Mouse (Mus musculus) neural tube, embryonic 14.5 days (tissue): ENCODE data around the gene Rapgef4. TPM values are rescaled to one million over a fixed set of nuclear protein-coding genes. Genes with fewer than 3 reads are reported as not detected.

Source experiments
- ATAC-seq: fragments of 200-750 bp; cut with Nextera tagmentation; 2 replicates; pipeline ENCODE4 v1.8.0; 2017; ENCODE audit warnings: low read depth, mild to moderate bottlenecking, moderate TSS enrichment, moderate library complexity
- H3K27ac ChIP-seq: fragments of 300-500 bp; sonication (generic); 2 replicates; pipeline ENCODE4 v1.5.1; 2014; ENCODE audit warnings: low read depth, mild to moderate bottlenecking, control low read depth, low read length, moderate library complexity, mixed read lengths
- H3K27me3 ChIP-seq: fragments of 300-500 bp; sonication (generic); 2 replicates; pipeline ENCODE4 v1.6.1; 2014; ENCODE audit warnings: low read length; ENCODE audit not compliant: control insufficient read depth, insufficient read depth
- H3K36me3 ChIP-seq: fragments of 300-500 bp; sonication (generic); 2 replicates; pipeline ENCODE4 v1.6.1; 2014; ENCODE audit warnings: low read length, mixed read lengths; ENCODE audit not compliant: control insufficient read depth, insufficient read depth
- H3K4me1 ChIP-seq: fragments of 300-500 bp; sonication (generic); 2 replicates; pipeline ENCODE4 v1.6.1; 2014; ENCODE audit warnings: low read length; ENCODE audit not compliant: control insufficient read depth, insufficient read depth
- H3K4me2 ChIP-seq: fragments of 300-500 bp; sonication (generic); 2 replicates; pipeline ENCODE4 v1.6.1; 2014; ENCODE audit warnings: mild to moderate bottlenecking, low read depth, low read length, control low read depth
- H3K4me3 ChIP-seq: fragments of 300-500 bp; sonication (generic); 2 replicates; pipeline ENCODE4 v1.5.1; 2014; ENCODE audit warnings: low read depth, low read length, control low read depth, mixed read lengths
- H3K9ac ChIP-seq: fragments of 300-500 bp; sonication (generic); replicated peaks from 2 replicates; pipeline ENCODE4 v1.6.1; 2014; ENCODE audit warnings: low read depth, mild to moderate bottlenecking, control low read depth, low read length, mixed read lengths
- H3K9me3 ChIP-seq: fragments of 300-500 bp; sonication (generic); 2 replicates; pipeline ENCODE4 v1.6.1; 2016; ENCODE audit warnings: low read length; ENCODE audit not compliant: control insufficient read depth
- WGBS: fragments of 180-500 bp; shearing (Covaris S2); extraction: QIAGEN DNeasy Blood & Tissue Kit; methylation state at CpG from one replicate; pipeline ENCODE4 v1.1.7; 2014; 5-methylcytosine and 5-hydroxymethylcytosine counted together
- polyA plus RNA-seq: library from polyadenylated mRNA; unstranded; fragments of >200 nt; fragmentation: Nextera tagmentation; extraction: Ambion mirVana; gene quantifications from 2 replicates; pipeline ENCODE4 v1.2.1, GENCODE M21; 2014

The Rapgef4 gene
- polyA plus RNA-seq, 1 experiment from 2014 or later = 39.6 TPM

DNA sequence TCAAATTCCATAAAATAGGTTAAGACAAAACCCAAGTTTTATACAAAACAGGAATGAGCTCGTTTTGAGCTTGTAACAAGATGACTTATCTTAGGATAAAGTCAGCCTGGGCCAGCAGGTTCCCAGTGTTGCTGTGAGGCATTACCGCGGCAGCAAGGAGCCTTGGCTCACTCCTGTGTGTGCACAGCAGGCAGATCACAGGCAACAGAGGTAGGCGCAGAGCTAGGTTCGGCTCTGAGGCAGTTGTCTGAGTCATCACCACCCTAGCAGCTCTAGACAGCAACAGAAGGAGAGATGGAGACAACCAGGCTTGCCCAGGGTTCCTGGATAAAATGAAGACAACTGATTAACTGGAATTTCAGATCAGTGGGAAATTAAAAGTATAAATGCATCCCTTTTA lies 35.0 kb downstream of the Rapgef4 start:
- Histone ChIP-seq H3K9me3 (no peaks in the 10 kb centered on the region), H3K4me3 (no peak overlapping the region), H3K9ac (no peak overlapping the region), H3K27ac (no peak overlapping the region), H3K4me2 (no peak overlapping the region), H3K4me1 (no peaks in the 10 kb centered on the region), H3K27me3 (no peaks in the 10 kb centered on the region), H3K36me3 (no peaks in the 10 kb centered on the region)
- ATAC-seq = no peak
- 60% methylated on average over 5 of the region's 5 CpGs for WGBS

DNA sequence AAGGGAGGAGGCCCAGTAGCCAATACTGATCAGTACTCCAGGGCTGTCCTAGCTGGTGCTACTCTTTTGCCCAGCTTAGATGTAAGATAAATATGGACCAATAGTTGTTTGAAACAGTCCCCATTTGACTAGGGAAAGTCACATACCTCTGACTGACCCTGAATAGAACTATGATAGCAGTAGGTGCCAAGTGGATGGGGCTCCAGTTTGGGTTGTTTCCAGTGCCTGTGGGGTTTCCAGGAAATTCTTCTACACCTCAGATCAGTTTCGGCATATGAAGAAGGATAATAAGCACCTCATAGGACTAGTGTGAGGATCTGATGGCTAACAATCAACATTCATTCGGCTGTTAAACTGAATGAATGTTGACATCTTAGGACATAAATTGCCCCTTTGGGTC lies 36.1 kb downstream of the Rapgef4 start:
- H3K36me3 ChIP-seq = no peaks in the 10 kb centered on the region
- 90% methylated on average over 2 of the region's 2 CpGs for WGBS
- ATAC-seq = no peak
- no peak overlapping the region for H3K4me3 ChIP-seq
- no peaks in the 10 kb centered on the region for H3K27me3 ChIP-seq
- H3K9me3 ChIP-seq = no peaks in the 10 kb centered on the region
- H3K27ac ChIP-seq = no peak overlapping the region
- no peaks in the 10 kb centered on the region for H3K4me1 ChIP-seq
- H3K9ac ChIP-seq = no peak overlapping the region
- H3K4me2 ChIP-seq = no peak overlapping the region

DNA sequence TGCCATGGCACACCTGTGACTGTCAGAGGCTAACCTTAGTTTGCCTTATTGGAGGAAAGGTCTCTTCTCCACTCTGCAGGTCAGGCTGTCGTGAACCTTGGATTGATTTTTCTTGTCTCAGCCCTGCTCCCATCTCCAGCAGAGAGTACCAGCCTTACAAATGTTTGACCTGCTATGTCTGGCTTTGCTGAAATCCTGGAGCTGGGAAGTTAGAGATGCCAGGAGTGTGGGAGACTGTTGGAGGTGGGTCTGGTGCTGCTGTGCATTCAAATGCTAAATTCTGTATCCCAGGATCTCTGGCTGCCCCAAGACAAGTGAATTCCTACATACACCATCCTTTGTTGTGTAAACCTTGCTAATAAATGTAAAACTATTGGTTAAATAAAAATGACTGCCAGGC lies 37.7 kb downstream of the Rapgef4 start:
- Histone ChIP-seq H3K9ac (no peak overlapping the region), H3K27me3 (no peaks in the 10 kb centered on the region), H3K4me3 (no peak overlapping the region), H3K36me3 (no peaks in the 10 kb centered on the region), H3K4me1 (no peaks in the 10 kb centered on the region), H3K9me3 (no peaks in the 10 kb centered on the region), H3K27ac (no peak overlapping the region), H3K4me2 (no peak overlapping the region)
- 83% methylated on average over 1 of the region's 1 CpGs for WGBS
- no peak for ATAC-seq

DNA sequence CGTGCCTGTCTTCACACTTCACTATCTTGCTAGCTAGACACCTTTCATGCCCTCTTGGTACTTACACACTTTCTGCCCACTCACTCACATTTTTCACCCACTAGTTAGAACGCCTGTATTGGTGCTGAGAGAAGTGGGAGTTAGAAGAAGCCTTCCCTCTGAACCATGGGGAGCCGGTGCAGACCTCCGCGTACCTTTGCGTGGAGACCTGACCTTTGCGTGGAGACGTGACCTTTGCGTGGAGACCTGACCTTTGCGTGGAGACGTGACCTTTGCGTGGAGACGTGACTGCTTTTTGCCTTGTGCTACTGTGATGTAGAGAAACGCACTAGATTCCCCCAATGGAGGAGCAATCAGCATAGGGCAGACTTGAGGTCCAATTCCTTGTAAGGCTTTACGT lies 39.7 kb downstream of the Rapgef4 start:
- WGBS = 95% methylated on average over 15 of the region's 15 CpGs
- H3K9me3 ChIP-seq = no peaks in the 10 kb centered on the region

DNA sequence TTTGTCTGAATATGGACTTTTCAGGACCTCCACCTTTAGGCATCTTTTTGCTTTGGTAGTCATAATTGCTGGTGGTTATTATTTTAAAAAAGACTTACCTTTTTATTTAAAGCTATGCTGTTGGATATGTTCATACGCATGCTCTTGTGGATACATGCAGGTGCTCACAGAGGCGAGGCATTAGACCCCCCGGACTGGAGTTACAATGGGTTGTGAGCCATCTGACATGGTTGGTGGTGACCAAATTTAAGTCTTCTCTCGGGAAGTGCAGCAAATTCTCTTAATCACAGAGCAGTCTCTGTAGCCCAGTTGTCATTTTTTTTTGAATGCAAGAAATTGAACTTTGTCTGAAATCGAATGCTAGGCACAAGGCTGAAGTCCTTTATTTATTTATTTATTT lies 40.4 kb downstream of the Rapgef4 start:
- ATAC-seq = no peak
- H3K27me3 ChIP-seq = no peaks in the 10 kb centered on the region
- H3K9ac ChIP-seq = no peak overlapping the region
- WGBS = 66% methylated on average over 5 of the region's 5 CpGs
- H3K36me3 ChIP-seq = no peaks in the 10 kb centered on the region
- no peaks in the 10 kb centered on the region for H3K4me1 ChIP-seq
- H3K4me2 ChIP-seq = no peak overlapping the region
- no peak overlapping the region for H3K4me3 ChIP-seq
- no peaks in the 10 kb centered on the region for H3K9me3 ChIP-seq
- no peak overlapping the region for H3K27ac ChIP-seq

More for the DNA sequence above, 39.7 kb downstream of the Rapgef4 start:
- H3K4me3 ChIP-seq = no peak overlapping the region
- H3K27me3 ChIP-seq = no peaks in the 10 kb centered on the region
- H3K4me1 ChIP-seq = no peaks in the 10 kb centered on the region
- no peak overlapping the region for H3K9ac ChIP-seq
- H3K4me2 ChIP-seq = no peak overlapping the region
- no peak overlapping the region for H3K27ac ChIP-seq
- H3K36me3 ChIP-seq = no peaks in the 10 kb centered on the region
- ATAC-seq = no peak

DNA sequence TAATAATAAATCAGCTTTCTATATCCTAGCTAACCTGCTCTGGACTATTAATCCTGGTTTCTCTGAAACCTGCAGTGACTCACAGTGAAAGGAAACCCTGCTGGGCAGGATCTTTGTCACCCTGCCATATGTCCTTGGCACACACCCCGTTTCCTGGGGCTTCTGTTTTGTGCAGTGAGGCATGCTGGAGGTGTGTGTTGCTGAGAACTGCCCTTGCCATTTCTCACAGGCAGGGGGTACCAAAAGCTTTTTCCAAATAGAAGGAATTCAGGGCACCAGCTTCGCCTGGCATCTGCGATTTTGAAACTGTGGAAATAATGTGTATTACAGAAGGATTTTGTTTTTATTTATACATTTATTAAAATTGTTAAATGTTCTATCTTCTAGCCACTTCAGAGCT lies 40.8 kb downstream of the Rapgef4 start:
- no peaks in the 10 kb centered on the region for H3K4me1 ChIP-seq
- ATAC-seq = no peak; the same call in 1 of the 2 replicates
- H3K4me2 ChIP-seq = no peak overlapping the region
- H3K9ac ChIP-seq = no peak overlapping the region
- H3K27ac ChIP-seq = no peak overlapping the region
- 56% methylated on average over 3 of the region's 3 CpGs for WGBS
- H3K27me3 ChIP-seq = no peaks in the 10 kb centered on the region
- no peak overlapping the region for H3K4me3 ChIP-seq
- no peaks in the 10 kb centered on the region for H3K9me3 ChIP-seq
- H3K36me3 ChIP-seq = no peaks in the 10 kb centered on the region

DNA sequence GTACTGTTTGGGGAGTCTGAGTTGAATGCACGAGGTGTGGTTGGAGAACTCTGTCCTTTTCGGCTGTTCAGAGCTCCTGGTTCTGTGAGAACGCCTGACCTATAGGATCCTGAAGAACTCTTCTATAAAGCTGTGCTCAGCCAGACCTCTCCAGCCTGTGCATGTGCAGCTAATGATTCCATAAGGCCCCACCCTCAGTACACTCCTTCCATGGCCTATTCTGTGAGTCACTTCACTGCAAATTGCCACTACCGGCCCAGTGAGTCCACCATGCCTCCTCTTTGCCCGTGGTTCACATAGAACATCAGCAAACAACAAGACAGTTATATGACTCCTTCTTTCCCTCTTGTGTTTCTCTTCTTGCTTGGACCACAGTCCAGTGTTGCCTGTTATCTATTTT lies 42.8 kb downstream of the Rapgef4 start:
- no peaks in the 10 kb centered on the region for H3K4me1 ChIP-seq
- H3K4me2 ChIP-seq = no peak overlapping the region
- no peaks in the 10 kb centered on the region for H3K9me3 ChIP-seq
- H3K4me3 ChIP-seq = no peak overlapping the region
- no peaks in the 10 kb centered on the region for H3K36me3 ChIP-seq
- H3K27me3 ChIP-seq = no peaks in the 10 kb centered on the region
- no peak overlapping the region for H3K9ac ChIP-seq
- no peak overlapping the region for H3K27ac ChIP-seq
- no peak for ATAC-seq
- WGBS = 97% methylated on average over 5 of the region's 5 CpGs

DNA sequence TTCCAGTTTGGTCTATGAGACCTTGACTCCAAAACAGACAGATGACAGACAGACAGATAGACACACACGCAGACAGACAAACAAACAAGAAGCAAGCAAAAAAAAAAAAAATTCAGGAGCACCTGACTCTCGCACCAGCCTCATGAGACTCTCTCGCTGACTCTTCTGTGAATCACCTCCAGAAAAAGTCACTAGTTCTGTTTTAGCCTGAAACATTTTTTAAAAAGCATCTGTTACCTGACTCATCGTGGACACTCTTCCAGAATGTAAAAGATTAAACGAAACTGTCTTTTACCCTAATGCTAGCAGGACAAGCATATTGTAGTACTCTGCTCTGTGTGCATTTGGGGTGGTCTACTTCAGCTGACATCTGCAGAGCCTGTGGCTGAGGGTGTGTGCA lies 44.6 kb downstream of the Rapgef4 start:
- Histone ChIP-seq H3K27ac (no peak overlapping the region), H3K4me2 (no peak overlapping the region), H3K27me3 (no peaks in the 10 kb centered on the region), H3K4me3 (no peak overlapping the region), H3K36me3 (no peaks in the 10 kb centered on the region), H3K9ac (no peak overlapping the region), H3K4me1 (no peaks in the 10 kb centered on the region), H3K9me3 (no peaks in the 10 kb centered on the region)
- no peak for ATAC-seq
- WGBS = 93% methylated on average over 5 of the region's 5 CpGs

DNA sequence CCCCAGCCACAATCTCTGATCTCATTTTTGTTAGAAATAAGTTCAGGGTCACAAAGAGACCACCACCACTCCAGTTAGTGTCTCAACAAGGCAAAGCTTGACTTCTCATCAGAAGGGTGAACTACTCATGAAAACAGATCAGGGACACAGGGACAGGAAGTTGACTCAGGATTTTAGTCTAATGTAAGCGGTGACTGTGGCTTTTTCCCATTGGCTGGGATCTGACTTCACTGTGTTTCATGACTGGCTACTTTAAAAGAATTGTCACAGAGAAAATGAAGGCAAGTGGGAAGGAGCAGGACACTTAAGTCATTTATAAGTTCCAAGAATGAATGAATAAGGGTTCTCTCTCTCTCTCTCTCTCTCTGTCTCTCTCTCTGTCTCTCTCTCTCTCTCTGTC lies 45.5 kb downstream of the Rapgef4 start:
- Histone ChIP-seq H3K4me1 (no peaks in the 10 kb centered on the region), H3K9ac (no peak overlapping the region), H3K4me2 (no peak overlapping the region), H3K27ac (no peak overlapping the region), H3K27me3 (no peaks in the 10 kb centered on the region), H3K4me3 (no peak overlapping the region), H3K36me3 (no peaks in the 10 kb centered on the region), H3K9me3 (no peaks in the 10 kb centered on the region)
- no peak for ATAC-seq
- 92% methylated on average over 1 of the region's 1 CpGs for WGBS

DNA sequence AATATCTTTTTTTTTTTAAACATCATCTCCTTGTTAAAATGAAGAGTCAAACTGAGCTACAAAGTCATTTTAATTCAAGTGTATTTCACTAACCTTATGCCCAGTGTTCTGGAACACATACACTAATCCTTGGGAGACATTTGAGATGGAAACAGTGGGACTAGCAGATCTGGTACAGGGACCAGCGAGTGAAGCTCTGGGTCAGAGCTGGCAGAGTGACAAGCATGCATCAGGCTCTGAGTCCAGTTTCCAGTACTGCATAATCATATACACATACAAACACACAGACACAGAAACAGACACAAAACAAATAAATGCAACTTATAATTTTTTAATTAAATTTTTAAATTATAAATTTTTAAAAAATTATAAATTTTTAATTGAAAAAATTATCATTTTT lies 48.0 kb downstream of the Rapgef4 start:
- no peaks in the 10 kb centered on the region for H3K27me3 ChIP-seq
- H3K27ac ChIP-seq = no peak overlapping the region
- WGBS = 81% methylated on average over 1 of the region's 1 CpGs
- no peak for ATAC-seq
- H3K4me1 ChIP-seq = no peaks in the 10 kb centered on the region
- H3K9me3 ChIP-seq = no peaks in the 10 kb centered on the region
- no peak overlapping the region for H3K4me3 ChIP-seq
- no peak overlapping the region for H3K4me2 ChIP-seq
- no peaks in the 10 kb centered on the region for H3K36me3 ChIP-seq
- no peak overlapping the region for H3K9ac ChIP-seq
